Mouse (Mus musculus) cerebellum, adult 9-10 months (tissue): Measurements from ENCODE around the gene Rdx.

Experiments
- DNase-seq: peaks from one replicate; pipeline ENCODE4 v3.0.0; 2022

Rdx gene

DNA sequence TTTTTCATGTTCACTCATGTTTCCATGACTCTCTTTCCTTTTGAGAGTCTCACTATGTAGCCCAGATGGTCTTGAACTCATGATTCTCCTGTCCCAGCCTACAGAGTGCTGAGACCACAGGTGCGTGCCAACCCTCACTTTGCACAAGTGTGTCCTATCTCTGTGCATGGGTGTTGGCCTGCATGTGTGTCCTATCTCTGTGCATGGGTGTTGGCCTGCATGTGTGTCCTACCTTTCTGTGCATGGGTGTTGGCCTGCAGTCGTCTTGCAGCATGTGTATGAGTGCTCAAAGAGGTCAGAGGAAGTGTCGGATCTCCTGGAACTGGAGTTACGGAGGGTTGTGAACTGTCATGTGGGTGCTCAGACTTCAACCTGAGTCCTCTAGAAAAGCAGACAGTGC lies 72.2 kb downstream of the Rdx start:
- DNase-seq: no peak

DNA sequence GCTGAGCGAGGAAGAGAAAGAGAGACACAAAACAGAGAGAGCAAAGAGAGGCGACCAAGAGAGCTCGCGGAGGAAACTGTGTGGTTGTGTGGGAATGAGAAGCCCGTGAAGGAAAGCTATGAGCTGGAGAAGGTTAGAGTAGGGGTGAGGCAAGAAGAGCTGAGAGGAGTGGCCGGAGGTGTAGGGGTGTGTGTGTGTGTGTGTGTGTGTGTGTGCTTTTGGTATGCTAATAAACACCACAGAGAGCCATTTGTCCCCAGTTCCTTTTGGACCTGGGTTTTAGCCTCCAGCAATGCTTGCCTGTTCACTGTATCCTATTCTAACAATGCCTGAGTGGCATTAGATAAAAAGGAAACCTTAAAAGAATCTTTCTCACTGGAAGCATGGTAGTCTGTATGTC lies 78.3 kb downstream of the Rdx start:
- DNase-seq: no peak

GRCm38 (mm10) chr9:52130348-52130747 lies 83.4 kb downstream of the Rdx start:
- peak; percentile 39 for DNase-seq

DNA sequence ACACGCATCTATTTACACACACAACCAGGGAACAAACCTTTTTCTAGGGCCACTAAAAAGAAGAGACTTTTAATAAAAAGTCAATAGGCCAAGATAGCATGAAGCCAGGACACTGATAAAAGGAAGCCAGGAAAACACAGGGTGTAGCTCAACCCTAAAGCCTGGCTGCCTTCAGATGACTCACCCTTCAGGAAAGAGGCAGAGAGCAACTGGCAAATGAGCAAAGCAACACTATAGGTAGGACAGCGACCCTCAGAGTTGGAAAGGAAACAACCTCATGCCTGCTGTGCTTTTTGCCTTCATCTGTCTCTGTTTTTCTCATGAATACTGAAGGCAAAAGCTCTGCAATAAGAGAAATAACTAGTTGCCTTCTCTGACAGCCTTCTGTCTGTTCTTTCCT lies 85.8 kb downstream of the Rdx start:
- peak; percentile 17 for DNase-seq
